Mouse (Mus musculus): ENCODE measurements around the gene 1110008L16Rik.
A peak's percentile ranks its signal among the peaks of the same experiment; 100 is the strongest.
"Not testable (repeated sequence)": the region's sequence is repeated elsewhere in the genome, so short reads cannot be mapped to it uniquely, and the experiment has no call there.

The 1110008L16Rik gene

GRCm38 (mm10) chr12:55392733-55393577 lies 93.6 kb downstream of the 1110008L16Rik start:
- no peak for DNase-seq (ENCODE audit: low read depth, low spot score)

- DNase-seq (ENCODE audit: low read depth, low spot score) = not testable (repeated sequence)
Measured at GRCm38 (mm10) chr12:55395601-55396000, 96.2 kb downstream of the 1110008L16Rik start.

DNA sequence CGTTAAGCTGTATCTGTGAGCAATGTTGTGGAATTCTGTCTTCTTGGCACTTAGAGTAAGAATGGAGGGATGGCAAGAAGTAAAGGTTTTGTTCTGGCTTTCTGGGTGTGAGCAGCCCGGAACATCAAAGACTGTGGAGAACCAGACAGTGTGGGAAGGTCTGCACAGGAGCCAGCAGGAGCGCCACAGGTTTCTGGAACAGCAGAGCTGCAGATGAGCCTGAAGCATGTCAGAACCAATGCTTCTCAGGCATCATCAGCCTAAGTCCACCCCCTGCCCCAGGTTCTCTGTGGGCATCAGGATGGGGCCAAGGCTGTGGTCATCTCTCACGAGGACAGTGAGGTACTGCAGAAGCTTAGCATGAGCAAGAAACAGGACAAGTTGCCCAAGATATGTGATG lies 97.2 kb downstream of the 1110008L16Rik start:
- DNase-seq (ENCODE audit: low read depth, low spot score) = no peak

GRCm38 (mm10) chr12:55397544-55398239 lies 98.3 kb downstream of the 1110008L16Rik start:
- DNase-seq (ENCODE audit: low read depth, low spot score) = no peak

GRCm38 (mm10) chr12:55398240-55399127 lies 99.1 kb downstream of the 1110008L16Rik start:
- peak; percentile 91 for DNase-seq (ENCODE audit: low read depth, low spot score)

DNA sequence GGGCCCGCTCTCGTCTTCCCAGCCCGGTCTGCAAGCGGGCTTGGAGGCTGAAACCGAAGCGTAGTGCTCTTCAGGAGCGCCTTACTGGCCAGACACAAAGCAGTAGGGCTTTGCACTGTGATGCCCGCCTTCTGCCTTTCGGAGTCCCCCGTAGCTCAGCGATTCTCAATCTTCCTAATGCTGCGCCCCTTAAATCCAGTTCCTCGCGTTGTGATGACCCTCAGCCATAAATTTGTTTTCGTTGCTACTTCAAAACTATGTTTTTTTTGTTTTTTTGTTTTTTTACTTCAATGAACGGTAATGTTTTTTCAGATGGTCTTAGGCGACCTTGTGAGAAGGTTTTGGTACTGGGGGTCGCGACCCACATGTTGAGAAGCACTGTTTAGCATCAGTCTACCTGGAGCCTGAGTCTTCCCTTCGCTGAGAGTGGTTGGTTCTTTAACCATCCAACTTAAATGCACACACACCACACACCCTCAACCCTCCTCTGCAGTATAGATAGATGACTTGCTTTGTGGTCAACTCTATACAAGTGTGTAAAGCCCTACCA lies 99.8 kb downstream of the 1110008L16Rik start:
- DNase-seq (ENCODE audit: low read depth, low spot score) = no peak

DNA sequence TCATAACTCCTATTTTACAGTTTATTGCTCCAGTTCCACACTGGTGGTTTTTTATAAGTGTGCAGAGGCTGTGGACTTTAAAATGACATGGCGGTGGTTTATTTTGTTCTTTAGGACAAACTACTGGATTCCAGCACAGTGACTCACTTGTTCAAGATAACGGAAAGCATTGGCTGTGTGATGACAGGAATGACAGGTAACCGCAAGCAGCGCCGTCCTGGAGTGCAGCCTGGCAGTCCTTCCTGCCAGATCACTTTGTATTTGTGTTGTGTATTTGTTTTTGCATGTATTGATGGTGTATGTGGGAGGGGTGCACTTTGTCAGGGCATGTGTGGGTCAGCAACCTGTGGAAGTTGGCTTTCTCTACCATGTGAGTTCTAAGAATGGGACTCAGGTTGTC lies 108.5 kb downstream of the 1110008L16Rik start:
- no peak for DNase-seq (ENCODE audit: low read depth, low spot score)

- no peak for DNase-seq (ENCODE audit: low read depth, low spot score)
Measured at GRCm38 (mm10) chr12:55415255-55415654, 115.9 kb downstream of the 1110008L16Rik start.

DNA sequence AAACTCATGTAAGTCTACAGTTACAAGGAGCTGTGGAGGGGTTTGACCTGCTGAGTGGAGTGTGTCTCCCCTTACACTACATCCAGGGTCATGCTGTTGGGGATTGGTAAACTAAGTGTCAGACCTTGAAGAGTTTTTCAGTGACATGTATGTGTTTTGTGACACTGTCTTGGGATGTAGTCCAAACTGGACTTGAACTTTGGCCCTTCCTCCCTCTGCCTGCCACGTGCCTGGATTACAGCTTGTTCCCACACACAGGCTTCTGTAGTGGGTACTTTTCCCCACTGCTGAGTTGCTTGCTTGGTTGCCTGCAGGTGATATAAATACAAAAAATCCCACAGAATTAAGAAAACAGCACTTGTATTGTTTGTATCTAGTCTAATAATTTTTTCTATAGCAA lies 116.4 kb downstream of the 1110008L16Rik start:
- DNase-seq (ENCODE audit: low read depth, low spot score) = no peak

DNA sequence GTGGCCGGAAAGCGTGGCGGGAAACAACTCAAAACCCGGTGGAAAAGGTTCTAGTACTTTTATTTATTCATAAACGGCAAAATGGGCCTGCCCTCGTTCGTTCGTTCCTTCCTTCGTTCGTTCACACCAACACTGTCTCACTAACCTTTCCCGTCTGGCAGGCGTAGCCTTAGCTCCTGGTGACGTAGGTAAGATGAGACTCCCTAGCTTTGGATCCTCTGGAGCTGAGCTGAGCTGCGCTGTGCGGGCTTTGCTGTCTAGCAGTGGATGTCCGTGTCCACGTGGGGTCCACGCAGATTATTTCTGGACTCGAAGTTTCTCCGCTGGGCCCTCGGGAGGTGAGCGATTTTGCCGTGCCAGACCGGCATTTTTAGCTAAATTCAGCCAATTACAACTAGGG lies 120.8 kb downstream of the 1110008L16Rik start:
- DNase-seq (ENCODE audit: low read depth, low spot score) = peak; percentile 53

DNA sequence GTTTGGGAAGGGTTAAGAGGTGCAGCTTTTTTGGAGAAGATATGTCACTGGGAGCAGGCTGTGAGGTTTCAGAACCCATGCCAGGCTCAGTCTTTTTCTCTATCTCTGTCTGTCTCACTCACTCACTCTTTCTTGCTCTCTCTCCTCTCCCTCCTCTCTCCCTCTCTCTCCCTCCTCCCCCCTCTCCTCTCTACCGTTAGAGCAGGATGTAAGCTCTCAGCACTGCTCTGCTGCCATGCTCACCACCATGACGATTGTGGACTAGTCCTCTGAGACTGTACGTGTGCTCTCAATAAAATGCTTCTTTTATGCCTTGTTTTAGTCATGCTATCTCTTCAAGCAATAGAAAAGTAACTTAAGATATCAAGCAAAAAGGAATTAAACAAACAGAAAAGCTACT lies 122.7 kb downstream of the 1110008L16Rik start:
- no peak for DNase-seq (ENCODE audit: low read depth, low spot score)

DNA sequence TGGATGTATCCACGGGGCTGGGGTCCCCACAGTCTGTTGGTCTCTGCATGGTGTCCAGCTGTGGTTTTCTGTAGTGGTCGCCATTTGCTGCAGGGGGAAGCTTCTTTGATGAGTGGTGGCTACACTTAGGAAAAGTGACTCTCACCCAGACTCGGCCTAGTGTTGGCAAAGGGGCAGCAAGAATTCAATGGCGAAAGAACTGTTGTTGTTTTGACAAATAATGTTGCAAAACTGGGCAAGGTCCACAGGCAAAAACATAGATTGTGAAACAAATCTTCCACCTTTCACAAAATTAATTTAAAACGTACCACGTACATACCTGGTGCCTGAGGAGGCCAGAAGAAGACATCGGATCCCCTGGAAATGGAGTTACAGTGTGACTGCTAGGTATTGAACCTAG lies 126.9 kb downstream of the 1110008L16Rik start:
- no peak for DNase-seq (ENCODE audit: low read depth, low spot score)

DNA sequence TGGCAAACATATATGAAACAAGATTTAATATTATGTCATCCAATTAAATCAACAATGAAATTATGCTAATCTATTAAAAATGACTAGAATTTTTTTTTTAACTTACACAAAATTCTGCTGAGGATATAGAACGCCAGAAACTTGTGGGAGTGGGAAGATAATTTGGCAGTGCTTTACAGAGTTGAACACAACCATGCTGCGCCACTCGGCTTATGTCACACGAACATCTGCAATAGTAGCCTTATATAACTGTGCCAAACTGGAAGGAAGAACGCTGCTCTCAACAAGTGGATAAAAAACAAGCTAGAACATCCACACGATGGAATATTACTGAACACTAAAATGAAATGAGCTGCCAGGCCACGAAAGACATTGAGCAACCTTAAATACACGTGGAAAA lies 129.8 kb downstream of the 1110008L16Rik start:
- no peak for DNase-seq (ENCODE audit: low read depth, low spot score)

- DNase-seq (ENCODE audit: low read depth, low spot score) = no peak
Measured at GRCm38 (mm10) chr12:55429956-55430355, 130.6 kb downstream of the 1110008L16Rik start.

Data from ES-CJ7 (cell line).